Mouse (Mus musculus) heart, postnatal 14 days (tissue): ENCODE data around the gene Frmd8. TPM values are rescaled to one million over a fixed set of nuclear protein-coding genes. Genes with fewer than 3 reads are reported as not detected.
A peak's percentile ranks its signal among the peaks of the same experiment; 100 is the strongest.

ENCODE experiments used
- DNase-seq, 2 experiments: peaks; one replicate each; pipeline ENCODE4 v3.0.0; 2021 to 2022
- intact Hi-C: fragments of 180-260 bp; cut with DNase I; formaldehyde crosslinking; loops from one replicate; pipeline ENCODE4 v1.15.1; 2025
- total RNA-seq, 2 experiments: library from RNA; stranded (reverse); gene quantifications; 2 replicates each; pipeline ENCODE4 v1.2.3; 2021

Gene Frmd8
- total RNA-seq, 2 experiments from 2014 or later = 15.6 to 15.8 TPM

GRCm38 (mm10) chr19:5830776-5831175, 44.3 kb downstream of the Frmd8 start:
- intact Hi-C loops = no loop called here

GRCm38 (mm10) chr19:5829958-5830615, 45.0 kb downstream of the Frmd8 start:
- intact Hi-C loops = no loop called here
- DNase-seq = no peak

More at GRCm38 (mm10) chr19:5830776-5831175, 44.3 kb downstream of the Frmd8 start:
- no peak for DNase-seq

GRCm38 (mm10) chr19:5828905-5829304, 46.2 kb downstream of the Frmd8 start:
- intact Hi-C loops = no loop called here
- no peak for DNase-seq

GRCm38 (mm10) chr19:5828155-5828554, 46.9 kb downstream of the Frmd8 start:
- DNase-seq = no peak
- intact Hi-C loops = no loop called here

- DNase-seq = no peak
- intact Hi-C loops = no loop called here
Observed at GRCm38 (mm10) chr19:5827456-5828154, 47.5 kb downstream of the Frmd8 start.

GRCm38 (mm10) chr19:5827044-5827443, 48.0 kb downstream of the Frmd8 start:
- intact Hi-C loops = no loop called here
- DNase-seq = no peak

GRCm38 (mm10) chr19:5826731-5827002, 48.4 kb downstream of the Frmd8 start:
- no peak for DNase-seq
- intact Hi-C loops = no loop called here

GRCm38 (mm10) chr19:5825901-5826730, 49.0 kb downstream of the Frmd8 start:
- no peak for DNase-seq
- intact Hi-C loops = no loop called here

- no peak for DNase-seq
- intact Hi-C loops = no loop called here
Observed at GRCm38 (mm10) chr19:5824826-5825617, 50.1 kb downstream of the Frmd8 start.

- peak; percentile 56 to 66 for DNase-seq
- intact Hi-C loops = no loop called here
Observed at GRCm38 (mm10) chr19:5824043-5824825, 50.8 kb downstream of the Frmd8 start.

- no peak for DNase-seq
- intact Hi-C loops = loop anchor here (2.0 kb wide), 1 partner anchor 21 kb away; no protein-coding TSS in a partner anchor
Observed at GRCm38 (mm10) chr19:5823266-5823839, 51.7 kb downstream of the Frmd8 start.

GRCm38 (mm10) chr19:5822834-5823205, 52.3 kb downstream of the Frmd8 start:
- no peak for DNase-seq
- intact Hi-C loops = loop anchor here (2.0 kb wide), 1 partner anchor 22 kb away; no protein-coding TSS in a partner anchor

GRCm38 (mm10) chr19:5822174-5822833, 52.8 kb downstream of the Frmd8 start:
- intact Hi-C loops = loop anchor here (2.0 kb wide), 1 partner anchor 22 kb away; no protein-coding TSS in a partner anchor
- DNase-seq = no peak

GRCm38 (mm10) chr19:5821847-5822173, 53.3 kb downstream of the Frmd8 start:
- intact Hi-C loops = loop anchor here (2.0 kb wide), 1 partner anchor 23 kb away; no protein-coding TSS in a partner anchor
- no peak for DNase-seq

GRCm38 (mm10) chr19:5819549-5819948, 55.5 kb downstream of the Frmd8 start:
- intact Hi-C loops = loop anchor here (2.0 kb wide), 2 partner anchors 17 to 25 kb away; no protein-coding TSS in a partner anchor
- DNase-seq = peak; percentile 70 to 80

GRCm38 (mm10) chr19:5818590-5818977, 56.5 kb downstream of the Frmd8 start:
- intact Hi-C loops = loop anchor here (2.0 kb wide), 2 partner anchors 16 to 24 kb away; no protein-coding TSS in a partner anchor
- DNase-seq = no peak

- peak; percentile 93 for DNase-seq
- intact Hi-C loops = loop anchor here (2.0 kb wide), 2 partner anchors 15 to 23 kb away; no protein-coding TSS in a partner anchor
Observed at GRCm38 (mm10) chr19:5817703-5818589, 57.1 kb downstream of the Frmd8 start.

GRCm38 (mm10) chr19:5815928-5816327, 59.1 kb downstream of the Frmd8 start:
- no peak for DNase-seq
- intact Hi-C loops = no loop called here
